Comparison of ENCODE assay signal across 1 mouse cellular context in the genomic region with DNA sequence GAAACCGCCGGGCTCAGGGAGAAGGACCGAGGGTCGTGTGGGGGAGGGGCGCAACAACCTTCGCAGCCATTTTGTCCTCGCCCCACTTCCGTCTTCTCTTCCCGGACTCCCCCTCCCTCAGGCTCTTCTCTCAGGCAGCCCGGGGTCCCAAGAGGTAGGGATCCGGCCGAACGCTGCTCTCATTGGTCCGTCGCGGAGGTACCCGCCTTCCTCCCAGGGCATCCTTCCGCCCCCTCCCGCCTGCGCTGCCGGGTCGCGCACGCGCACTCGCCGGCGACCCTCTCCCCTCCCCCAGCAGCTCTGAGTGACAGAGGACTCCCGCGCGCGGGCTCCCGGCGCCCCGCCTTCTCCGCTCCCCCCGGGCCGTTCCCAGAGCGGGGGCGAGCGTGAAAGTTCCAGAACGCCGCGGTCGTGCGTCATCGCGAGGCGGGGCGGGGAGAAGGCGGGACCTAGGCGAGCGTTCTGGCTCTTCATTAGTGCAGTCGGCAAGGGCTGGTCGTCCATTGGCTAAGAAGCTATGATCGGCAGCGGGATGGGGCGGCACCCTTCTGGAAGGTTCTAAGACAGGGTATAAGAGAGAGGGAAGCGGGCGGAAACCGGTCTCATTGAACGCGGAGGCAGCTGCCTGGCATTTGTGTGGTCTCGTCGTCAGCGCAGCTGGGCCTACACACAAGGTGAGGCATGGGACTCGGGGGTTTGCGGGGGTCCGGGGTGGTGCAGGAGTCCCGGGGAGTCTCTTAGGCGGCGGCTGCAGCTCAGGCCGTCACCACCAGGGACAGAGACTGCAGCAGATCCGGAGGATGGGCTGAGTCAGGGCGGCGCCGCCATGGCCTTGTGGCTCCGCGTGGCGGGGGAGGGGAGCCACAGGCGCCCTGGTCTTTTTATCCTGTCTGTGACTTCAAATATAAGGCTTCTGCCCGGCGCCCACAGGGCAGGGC.
A peak's percentile ranks its signal among the peaks of the same experiment; 100 is the strongest.
TF ChIP-seq lines count a peak whose summit lies in the region.

A gene (plus strand): TSS at position 310 of the 938 bp plus-strand sequence.

TF ChIP-seq in myocyte, 11 proteins besides CTCF, POLR2A, EP300 and RAD21 (continued from another document):
- peak in 1 of 3 experiments; percentile 75 for TF ChIP-seq MYOD1 (IDR thresholded peaks at IDR 0.05; ENCODE audit: control insufficient read depth in 1 of 3, insufficient read length in 2 of 3, low read depth in 2 of 3)
- TF ChIP-seq POLR2AphosphoS2 (IDR thresholded peaks at IDR 0.05; ENCODE audit: insufficient read length, low read depth), result peak; percentile 98
- no peak for TF ChIP-seq MAX (IDR thresholded peaks at IDR 0.05; ENCODE audit: low read depth)
- TF ChIP-seq CEBPB (IDR thresholded peaks at IDR 0.05; ENCODE audit: insufficient read depth, poor library complexity, severe bottlenecking), result no peak
- TF ChIP-seq USF1 (IDR thresholded peaks at IDR 0.05; ENCODE audit: low read depth), result no peak
- peak; percentile 76 for TF ChIP-seq E2F4 (IDR thresholded peaks at IDR 0.05; ENCODE audit: insufficient read depth)
TF ChIP-seq in myocyte: peak in this region for 5.
